Mouse (Mus musculus) ES-E14 (cell line): Measurements from ENCODE around the gene Rc3h1. TPM values are rescaled to one million over a fixed set of nuclear protein-coding genes. Genes with fewer than 3 reads are reported as not detected.

Source experiments
- DNase-seq: peaks from one replicate; pipeline ENCODE4 v3.0.0-alpha.2; 2013; ENCODE audit warnings: low read depth, low spot score
- H3K27ac ChIP-seq: 2 replicates; pipeline ENCODE4 v1.5.1; 2012; ENCODE audit warnings: low read depth, mild to moderate bottlenecking, low read length, moderate library complexity, mixed read lengths; ENCODE audit not compliant: poor library complexity, insufficient read depth, severe bottlenecking
- H3K36me3 ChIP-seq: 2 replicates; pipeline ENCODE4 v1.6.1; 2012; ENCODE audit warnings: mild to moderate bottlenecking, low read length, moderate library complexity, mixed read lengths; ENCODE audit not compliant: control insufficient read depth, poor library complexity, insufficient read depth, severe bottlenecking
- H3K4me1 ChIP-seq, 2 experiments: fragments of 150-350 bp in 1 of 2; sonication (generic) in 1 of 2; 2 replicates each; pipeline ENCODE4 v1.6.1; 2012; ENCODE audit warnings: low read length in 2 of 2, mild to moderate bottlenecking in 1 of 2, mixed read lengths in 1 of 2; ENCODE audit not compliant: control insufficient read depth in 2 of 2, insufficient read depth in 2 of 2, poor library complexity in 1 of 2
- H3K4me3 ChIP-seq, 2 experiments: fragments of 150-350 bp in 1 of 2; sonication (generic) in 1 of 2; 2 replicates each; pipeline ENCODE4 v1.5.1; 2012; ENCODE audit warnings: low read length in 2 of 2, low read depth in 1 of 2, mild to moderate bottlenecking in 1 of 2, mixed read lengths in 1 of 2; ENCODE audit not compliant: insufficient read depth in 1 of 2, poor library complexity in 1 of 2, severe bottlenecking in 1 of 2
- H3K9ac ChIP-seq: 2 replicates; pipeline ENCODE4 v1.6.1; 2012; ENCODE audit warnings: low read depth, mild to moderate bottlenecking, low read length, mixed read lengths; ENCODE audit not compliant: poor library complexity, insufficient read depth, severe bottlenecking
- H3K9me3 ChIP-seq: fragments of 150-350 bp; sonication (generic); 2 replicates; pipeline ENCODE4 v1.6.1; 2012; ENCODE audit warnings: low read depth, mild to moderate bottlenecking, low read length; ENCODE audit not compliant: control insufficient read depth, insufficient read depth
- CHD2 ChIP-seq: IDR thresholded peaks from 2 replicates; pipeline ENCODE4 v1.6.1; 2014; ENCODE audit warnings: mild to moderate bottlenecking, low read depth, low read length, inconsistent platforms
- HCFC1 ChIP-seq: IDR thresholded peaks from 2 replicates; pipeline ENCODE4 v1.6.1; 2012; ENCODE audit warnings: low read length, inconsistent platforms, borderline replicate concordance; ENCODE audit not compliant: insufficient read depth
- MAFK ChIP-seq: IDR thresholded peaks from 2 replicates; pipeline ENCODE4 v1.6.1; 2014; ENCODE audit warnings: mild to moderate bottlenecking, low read depth, low read length, inconsistent platforms; ENCODE audit not compliant: insufficient read depth
- ZC3H11A ChIP-seq: IDR thresholded peaks from 2 replicates; pipeline ENCODE4 v1.6.1; 2012; ENCODE audit warnings: low read depth, mild to moderate bottlenecking, inconsistent platforms, low read length, borderline replicate concordance
- ZNF384 ChIP-seq: IDR thresholded peaks from 2 replicates; pipeline ENCODE4 v1.6.1; 2012; ENCODE audit warnings: low read depth, low read length, inconsistent platforms
- in situ Hi-C, 2 experiments: fragments of 600-800 bp; cut with MboI; formaldehyde crosslinking; loops; one replicate each; pipeline ENCODE4 v1.15.1; 2025; ENCODE audit warnings: low sequenced_read_pairs in 2 of 2, inconsistent platforms in 1 of 2; ENCODE audit not compliant: unreplicated experiment in 2 of 2
- total RNA-seq: library from RNA; depleted of rRNA; stranded (reverse); fragments of 300-350 nt; gene quantifications from 2 replicates; pipeline ENCODE4 v1.2.3, GENCODE M21; 2012

Gene Rc3h1
- total RNA-seq, 1 experiment = 23.2 TPM

DNA sequence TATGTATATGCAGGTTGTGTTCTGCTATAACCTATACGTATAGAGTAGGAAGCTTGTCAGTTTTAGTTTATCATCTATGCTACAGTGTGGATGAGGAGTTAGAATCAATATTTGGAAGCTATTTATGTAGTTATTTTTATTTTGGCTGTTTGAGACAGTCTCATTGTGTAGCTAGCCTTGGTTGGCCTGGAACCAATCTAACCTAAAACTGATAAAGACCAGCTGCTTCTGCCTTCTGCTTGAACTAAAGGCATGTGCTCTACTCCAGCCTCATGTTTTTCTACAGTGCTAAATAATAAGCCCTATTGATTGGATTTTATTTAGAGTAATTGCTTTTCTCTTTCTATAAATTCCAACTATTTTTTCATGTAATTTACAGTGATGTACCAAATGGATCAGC, 61.0 kb downstream of the Rc3h1 start:
- Histone ChIP-seq H3K4me1 (no peaks in the 10 kb centered on the region), H3K4me3 (no peak overlapping the region), H3K36me3 (peaks cover 10% of the 10 kb centered on the region), H3K27ac (no peak overlapping the region), H3K9me3 (no peaks in the 10 kb centered on the region), H3K9ac (no peak overlapping the region)
- no peak for DNase-seq
- in situ Hi-C loops = no loop called here
- no peak for TF ChIP-seq ZNF384
- no peak for TF ChIP-seq MAFK
- no peak for TF ChIP-seq ZC3H11A
- TF ChIP-seq CHD2 = no peak
- TF ChIP-seq HCFC1 = no peak

GRCm38 (mm10) chr1:160968643-160969042, 62.4 kb downstream of the Rc3h1 start:
- Histone ChIP-seq H3K4me1 (no peaks in the 10 kb centered on the region), H3K27ac (no peak overlapping the region), H3K9ac (no peak overlapping the region), H3K9me3 (no peaks in the 10 kb centered on the region), H3K36me3 (peaks cover 4% of the 10 kb centered on the region), H3K4me3 (no peak overlapping the region)
- DNase-seq = no peak
- in situ Hi-C loops = no loop called here
- no peak for TF ChIP-seq CHD2
- TF ChIP-seq ZC3H11A = no peak
- TF ChIP-seq HCFC1 = no peak
- TF ChIP-seq MAFK = no peak
- TF ChIP-seq ZNF384 = no peak

DNA sequence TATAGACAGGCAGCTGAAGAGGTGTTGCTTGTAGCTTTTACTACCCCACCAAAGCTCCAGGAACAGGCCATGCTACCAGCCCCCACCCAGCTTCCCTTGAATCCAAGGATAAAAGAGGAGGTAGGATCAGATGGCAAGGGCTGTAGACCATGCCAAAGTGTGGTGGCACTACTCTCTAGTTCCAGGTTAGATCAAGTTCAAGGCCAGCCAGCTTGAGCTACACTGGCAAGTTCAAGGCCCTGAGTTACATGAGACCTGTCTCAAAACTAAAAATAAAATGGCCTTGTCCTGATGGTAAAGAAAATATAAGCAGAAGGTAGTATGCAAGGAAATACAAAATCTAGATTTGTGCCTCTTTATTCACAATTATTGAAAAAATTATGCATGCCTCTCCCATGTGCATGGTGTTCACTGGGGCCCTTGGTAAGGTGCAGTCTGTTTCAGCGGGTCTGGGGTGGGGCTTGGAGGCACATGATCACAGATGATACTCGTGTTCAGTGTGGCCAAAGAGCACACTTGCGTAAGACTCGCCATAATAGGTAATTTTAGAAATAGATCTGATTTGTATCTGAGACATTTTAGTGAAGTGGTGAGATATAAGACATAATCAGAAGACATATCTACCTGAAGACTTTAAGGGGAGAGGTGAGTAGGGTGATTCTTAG, 72.0 kb downstream of the Rc3h1 start, which contains the start of gene Serpinc1:
Gene Serpinc1 (plus strand): TSS at position 515 of the 665 bp plus-strand sequence.
- no peak within 1 kb of the TSS for H3K4me3 ChIP-seq
- TF ChIP-seq ZC3H11A = no peak
- TF ChIP-seq HCFC1 = no peak
- TF ChIP-seq MAFK = no peak
- no peak for TF ChIP-seq ZNF384
- TF ChIP-seq CHD2 = no peak
- in situ Hi-C loops = no loop called here
- DNase-seq = no peak
- no peak within 1 kb of the TSS for H3K9ac ChIP-seq
- no peaks in the 10 kb centered on the region for H3K9me3 ChIP-seq
- H3K27ac ChIP-seq = no peak within 1 kb of the TSS
- no peaks in the 10 kb centered on the region for H3K36me3 ChIP-seq
- H3K4me1 ChIP-seq = no peaks in the 10 kb centered on the region

GRCm38 (mm10) chr1:160980021-160980420, 73.8 kb downstream of the Rc3h1 start:
- in situ Hi-C loops = no loop called here
- no peak overlapping the region for H3K4me3 ChIP-seq
- TF ChIP-seq ZC3H11A = no peak
- TF ChIP-seq CHD2 = no peak
- TF ChIP-seq ZNF384 = no peak
- no peak for TF ChIP-seq MAFK
- TF ChIP-seq HCFC1 = no peak
- no peaks in the 10 kb centered on the region for H3K4me1 ChIP-seq
- no peak overlapping the region for H3K27ac ChIP-seq
- no peaks in the 10 kb centered on the region for H3K36me3 ChIP-seq
- H3K9me3 ChIP-seq = no peaks in the 10 kb centered on the region
- no peak for DNase-seq
- no peak overlapping the region for H3K9ac ChIP-seq
